Comparison of ENCODE assay signal across 11 mouse cellular contexts in genomic region chr2:55091495-55091894, GRCm38 (mm10).
DNase-seq lines count a peak whose midpoint lies in the region; ATAC-seq lines count a peak whose summit lies in the region.
"Had no signal": no experiment of that assay in that cellular context is flagged by ENCODE, and none has a peak within 500 bp of the region (broad histone marks: within the 10 kb centered on the region; RNA-seq: fewer than 3 reads in every experiment).

No protein-coding gene starts in this region.

- no peak overlapping the region for H3K4me3 ChIP-seq in neural tube, embryonic 12.5 days
- H3K4me3 ChIP-seq in forebrain, embryonic 14.5 days (ENCODE audit: low read depth, low read length) = no peak overlapping the region
- H3K4me3 ChIP-seq: megakaryocyte, embryonic 14.5 days had no signal

- no peaks in the 10 kb centered on the region for H3K36me3 ChIP-seq in neural tube, embryonic 12.5 days
- no peaks in the 10 kb centered on the region for H3K36me3 ChIP-seq in forebrain, embryonic 14.5 days (ENCODE audit: control insufficient read depth, insufficient read depth, low read length)

- H3K9me3 ChIP-seq in neural tube, embryonic 12.5 days = no peaks in the 10 kb centered on the region
- no peaks in the 10 kb centered on the region for H3K9me3 ChIP-seq in forebrain, embryonic 14.5 days (replicated peaks; ENCODE audit: control insufficient read depth, low read length)
- H3K9me3 ChIP-seq: megakaryocyte, embryonic 14.5 days had no signal

- ATAC-seq in neural tube, embryonic 12.5 days (ENCODE audit: low FRiP score, low read depth) = peak; percentile 85
- ATAC-seq in forebrain, embryonic 14.5 days = peak; percentile 75
- no peak for ATAC-seq in cerebellum, adult (ENCODE audit: insufficient number of reproducible peaks, low FRiP score, low TSS enrichment)

- H3K27me3 ChIP-seq in neural tube, embryonic 12.5 days (replicated peaks) = no peaks in the 10 kb centered on the region
- no peaks in the 10 kb centered on the region for H3K27me3 ChIP-seq in forebrain, embryonic 14.5 days (replicated peaks; ENCODE audit: control insufficient read depth, insufficient read depth, low read length)
- H3K27me3 ChIP-seq: megakaryocyte, embryonic 14.5 days had no signal

- WGBS in neural tube, embryonic 12.5 days = 21% methylated on average over 4 of the region's 4 CpGs
- WGBS in forebrain, embryonic 14.5 days = 16% methylated on average over 4 of the region's 4 CpGs

- H3K4me2 ChIP-seq in neural tube, embryonic 12.5 days (replicated peaks) = no peak overlapping the region
- H3K4me2 ChIP-seq in forebrain, embryonic 14.5 days (ENCODE audit: low read length) = no peak overlapping the region
- H3K4me2 ChIP-seq: lung, embryonic 14.5 days had no signal

- no peaks in the 10 kb centered on the region; the same call in 1 of the 2 replicates for H3K4me1 ChIP-seq in neural tube, embryonic 12.5 days
- H3K4me1 ChIP-seq in forebrain, embryonic 14.5 days (ENCODE audit: control insufficient read depth, insufficient read depth, low read length) = peaks cover 2% of the 10 kb centered on the region; the same call in 1 of the 2 replicates
- H3K4me1 ChIP-seq: megakaryocyte, embryonic 14.5 days had no signal

- H3K9ac ChIP-seq in neural tube, embryonic 12.5 days = no peak overlapping the region
- H3K9ac ChIP-seq in forebrain, embryonic 14.5 days (ENCODE audit: low read length) = no peak overlapping the region
- H3K9ac ChIP-seq: lung, embryonic 14.5 days had no signal

- no peak overlapping the region for H3K27ac ChIP-seq in neural tube, embryonic 12.5 days
- no peak overlapping the region for H3K27ac ChIP-seq in forebrain, embryonic 14.5 days (ENCODE audit: low read depth, low read length)

- DNase-seq in neural tube, embryonic 10.5 days (ENCODE audit: extremely low spot score, low spot score) = no peak
- DNase-seq in forebrain, embryonic 14.5 days (ENCODE audit: low spot score) = peak; percentile 55
- peak; percentile 62 for DNase-seq in mesoderm, embryonic 11.5 days (ENCODE audit: low read depth, low spot score)
- DNase-seq in retina, postnatal 1 day = peak; percentile 91
- DNase-seq in adrenal gland, adult (ENCODE audit: inconsistent age in 2 of 2, low spot score in 1 of 2) = no peak
- DNase-seq in right cerebral cortex, postnatal 36 days (ENCODE audit: low spot score in 2 of 2) = no peak
- DNase-seq: kidney, adult 9 months; lung, embryonic 14.5 days had no signal

Comparison
In these comparisons a context has a peak if more than half of its experiments do, and no peak if none do; other contexts are left out.
1. DNase-seq: peak in forebrain, embryonic 14.5 days (single experiment), mesoderm, embryonic 11.5 days (single experiment) and retina, postnatal 1 day (single experiment); none in neural tube, embryonic 10.5 days (single experiment), adrenal gland, adult (0 of 2) and right cerebral cortex, postnatal 36 days (0 of 2).